Mouse (Mus musculus) adrenal gland, postnatal 25 days (tissue): ENCODE data around the gene Mff. TPM values are rescaled to one million over a fixed set of nuclear protein-coding genes. Genes with fewer than 3 reads are reported as not detected.

Experiments used
- total RNA-seq: library from RNA; stranded (reverse); gene quantifications from 2 replicates; pipeline ENCODE4 v1.2.3, GENCODE M21; 2021

The Mff gene
- total RNA-seq, 1 experiment from 2014 or later, result 146 TPM

Other genes with a start within 250 kb of the Mff start
- 3.6 and 4.6 TPM in 2 replicates for gene Col4a4, start 138.0 kb upstream of the Mff start, total RNA-seq
- 1.7 and 2.9 TPM in 2 replicates for gene Col4a3, start 138.0 kb upstream of the Mff start, total RNA-seq
- gene Tm4sf20, start 43.6 kb downstream of the Mff start, total RNA-seq, result not detected in 2 replicates
- gene Gm47791, start 46.4 kb downstream of the Mff start, total RNA-seq, result not detected in 2 replicates
- gene Agfg1, start 114.6 kb downstream of the Mff start, total RNA-seq, result 56.4 and 58.6 TPM in 2 replicates
- 0.39 TPM in 1 of 2 replicates, not detected in the other for gene A030005L19Rik, start 188.4 kb downstream of the Mff start, total RNA-seq
- not detected in 2 replicates for gene A030014E15Rik, start 200.0 kb downstream of the Mff start, total RNA-seq
- gene Gm6217, start 206.5 kb downstream of the Mff start, total RNA-seq, result not detected in 2 replicates
- gene A030003K21Rik, start 218.5 kb downstream of the Mff start, total RNA-seq, result not detected in 2 replicates
- not detected in 2 replicates for gene Gm7544, start 231.1 kb downstream of the Mff start, total RNA-seq
- gene Gm47955, start 235.4 kb downstream of the Mff start, total RNA-seq, result not detected in 2 replicates